Mouse (Mus musculus) thymus, adult 2 months (tissue): Measurements from ENCODE around the gene Slc22a5. TPM values are rescaled to one million over a fixed set of nuclear protein-coding genes. Genes with fewer than 3 reads are reported as not detected.
A peak's percentile ranks its signal among the peaks of the same experiment; 100 is the strongest.
"Not testable (repeated sequence)": the region's sequence is repeated elsewhere in the genome, so short reads cannot be mapped to it uniquely, and the experiment has no call there.

Source experiments
- DNase-seq: peaks from one replicate; pipeline ENCODE4 v3.0.0; 2021
- H3K27ac ChIP-seq: fragments of 200-500 bp; 2 replicates; pipeline ENCODE4 v1.5.1; 2012; ENCODE audit warnings: low read length, control low read depth; ENCODE audit not compliant: control insufficient read depth, insufficient read depth
- H3K27me3 ChIP-seq: fragments of 200-500 bp; 2 replicates; pipeline ENCODE4 v1.6.1; 2012; ENCODE audit warnings: mild to moderate bottlenecking, low read length, moderate library complexity, mixed read lengths; ENCODE audit not compliant: control insufficient read depth, insufficient read depth
- H3K36me3 ChIP-seq: fragments of 200-500 bp; 2 replicates; pipeline ENCODE4 v1.6.1; 2012; ENCODE audit warnings: mild to moderate bottlenecking, low read length, moderate library complexity; ENCODE audit not compliant: control insufficient read depth, insufficient read depth
- H3K4me1 ChIP-seq: fragments of 200-500 bp; replicated peaks from 2 replicates; pipeline ENCODE4 v1.6.1; 2012; ENCODE audit warnings: low read length; ENCODE audit not compliant: control insufficient read depth, insufficient read depth
- H3K4me3 ChIP-seq: fragments of 200-500 bp; 2 replicates; pipeline ENCODE4 v1.5.1; 2012; ENCODE audit warnings: mild to moderate bottlenecking, low read length, control low read depth, moderate library complexity; ENCODE audit not compliant: control insufficient read depth, insufficient read depth
- CTCF ChIP-seq: fragments of 200-500 bp; IDR thresholded peaks from 2 replicates; pipeline ENCODE4 v1.5.1; 2012; ENCODE audit warnings: mild to moderate bottlenecking, control low read depth, low read length, moderate library complexity, borderline replicate concordance; ENCODE audit not compliant: control insufficient read depth, poor library complexity, insufficient read depth; ENCODE audit errors: extremely low read depth
- POLR2A ChIP-seq: fragments of 200-500 bp; IDR thresholded peaks from 2 replicates; pipeline ENCODE4 v1.6.1; 2012; ENCODE audit warnings: mild to moderate bottlenecking, low read length, control low read depth, moderate library complexity; ENCODE audit not compliant: control insufficient read depth, poor library complexity, insufficient read depth; ENCODE audit errors: extremely low read depth
- WGBS: fragments of 180-500 bp; shearing (Covaris S2); methylation state at CpG from one replicate; pipeline ENCODE4 v1.1.7; 2018; 5-methylcytosine and 5-hydroxymethylcytosine counted together
- polyA plus RNA-seq: library from polyadenylated mRNA; depleted of rRNA; stranded (reverse); fragments of >200 nt; gene quantifications from 2 replicates; pipeline ENCODE4 v1.2.3, GENCODE M21; 2012

Gene Slc22a5
- polyA plus RNA-seq, 1 experiment = 18.8 TPM

- H3K4me3 ChIP-seq = no peak overlapping the region
These were observed 1.2 kb downstream of the Slc22a5 start for GRCm38 (mm10) chr11:53890225-53890624.

GRCm38 (mm10) chr11:53889091-53889645, 2.3 kb downstream of the Slc22a5 start:
- Histone ChIP-seq H3K27me3 (no peaks in the 10 kb centered on the region), H3K36me3 (no peaks in the 10 kb centered on the region), H3K27ac (no peak overlapping the region), H3K4me3 (no peak overlapping the region), H3K4me1 (peaks cover 7% of the 10 kb centered on the region)
- DNase-seq = no peak
- WGBS = 88% methylated on average over 4 of the region's 4 CpGs
- TF ChIP-seq CTCF (no peak), POLR2A (no peak)

More at GRCm38 (mm10) chr11:53890225-53890624, 1.2 kb downstream of the Slc22a5 start:
- H3K27me3 ChIP-seq = no peaks in the 10 kb centered on the region
- H3K4me1 ChIP-seq = peaks cover 7% of the 10 kb centered on the region
- H3K36me3 ChIP-seq = no peaks in the 10 kb centered on the region
- TF ChIP-seq POLR2A (no peak), CTCF (no peak)
- no peak for DNase-seq
- WGBS = 88% methylated on average over 2 of the region's 2 CpGs
- no peak overlapping the region for H3K27ac ChIP-seq

GRCm38 (mm10) chr11:53888242-53888641, 3.2 kb downstream of the Slc22a5 start:
- H3K27ac ChIP-seq = no peak overlapping the region
- H3K4me1 ChIP-seq = peaks cover 7% of the 10 kb centered on the region
- no peaks in the 10 kb centered on the region for H3K36me3 ChIP-seq
- 73% methylated on average over 4 of the region's 4 CpGs for WGBS
- no peak for TF ChIP-seq CTCF
- TF ChIP-seq POLR2A = no peak
- no peak overlapping the region for H3K4me3 ChIP-seq
- H3K27me3 ChIP-seq = no peaks in the 10 kb centered on the region
- DNase-seq = no peak

GRCm38 (mm10) chr11:53883287-53883686, 8.2 kb downstream of the Slc22a5 start:
- WGBS = 93% methylated on average over 2 of the region's 2 CpGs
- no peaks in the 10 kb centered on the region for H3K27me3 ChIP-seq
- TF ChIP-seq POLR2A (no peak), CTCF (no peak)

GRCm38 (mm10) chr11:53878096-53878495, 13.4 kb downstream of the Slc22a5 start:
- not testable (repeated sequence) for H3K27me3 ChIP-seq, H3K36me3 ChIP-seq, H3K27ac ChIP-seq, H3K4me1 ChIP-seq, DNase-seq, H3K4me3 ChIP-seq
- 97% methylated on average over 5 of the region's 5 CpGs for WGBS

More at GRCm38 (mm10) chr11:53883287-53883686, 8.2 kb downstream of the Slc22a5 start:
- H3K4me1 ChIP-seq = no peaks in the 10 kb centered on the region
- no peak overlapping the region for H3K27ac ChIP-seq
- no peak for DNase-seq
- H3K4me3 ChIP-seq = no peak overlapping the region
- no peaks in the 10 kb centered on the region for H3K36me3 ChIP-seq

GRCm38 (mm10) chr11:53876488-53876887, 15.0 kb downstream of the Slc22a5 start:
- H3K27ac ChIP-seq = no peak overlapping the region
- no peak overlapping the region for H3K4me3 ChIP-seq
- TF ChIP-seq CTCF = no peak
- TF ChIP-seq POLR2A = no peak
- H3K36me3 ChIP-seq = no peaks in the 10 kb centered on the region; the same call in 1 of the 2 replicates
- no peak for DNase-seq
- H3K27me3 ChIP-seq = no peaks in the 10 kb centered on the region
- 97% methylated on average over 4 of the region's 4 CpGs for WGBS
- H3K4me1 ChIP-seq = no peaks in the 10 kb centered on the region

- 89% methylated on average over 4 of the region's 4 CpGs for WGBS
- TF ChIP-seq POLR2A (no peak), CTCF (peak; percentile 51; the same call in 1 of the 2 replicates)
- no peaks in the 10 kb centered on the region; the same call in 1 of the 2 replicates for H3K36me3 ChIP-seq
- no peak overlapping the region for H3K4me3 ChIP-seq
- DNase-seq = peak; percentile 52
- H3K27ac ChIP-seq = no peak overlapping the region
- no peaks in the 10 kb centered on the region for H3K27me3 ChIP-seq
- H3K4me1 ChIP-seq = no peaks in the 10 kb centered on the region
These were observed 16.8 kb downstream of the Slc22a5 start for GRCm38 (mm10) chr11:53874706-53875105.
